Mouse (Mus musculus) embryo, embryonic 11.5 days (tissue): ENCODE measurements around the gene 1700010B08Rik.

Experiments
- DNase-seq: peaks from one replicate; pipeline ENCODE4 v3.0.0-alpha.2; 2012; ENCODE audit warnings: low read depth, low spot score

The 1700010B08Rik gene

DNA sequence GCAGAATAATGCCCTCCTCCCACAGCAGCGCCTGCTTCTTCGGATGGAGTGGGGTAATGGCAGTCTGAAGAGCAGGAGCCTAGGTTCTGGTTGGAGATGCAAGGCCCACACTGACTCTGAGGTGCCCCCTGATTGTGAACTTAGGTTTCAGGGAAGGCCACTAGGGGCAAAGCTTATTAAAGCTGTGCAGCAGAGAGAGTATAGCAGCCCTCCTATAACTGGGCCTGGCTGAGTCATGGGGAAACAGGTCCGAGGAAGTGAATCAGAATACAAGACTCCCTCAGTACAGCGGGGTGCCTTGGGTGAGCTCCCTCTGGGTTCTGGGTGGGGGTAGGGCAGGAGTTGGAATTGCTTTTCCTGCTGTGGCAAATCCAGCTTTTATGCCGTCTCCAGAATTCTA is 51.4 kb downstream of the 1700010B08Rik start:
- DNase-seq, result no peak
